Mouse (Mus musculus) adipocyte (in vitro differentiated cells): ENCODE measurements at regions not wholly inside any gene's neighbourhood (a gene's known extent, or its start where the extent isn't known, plus 50 kb on each side); places are given as distances from the start of the nearest gene placed in this dataset.

Source experiments
- DNase-seq: peaks from one replicate; pipeline ENCODE4 v3.0.0-alpha.2; 2016; ENCODE audit warnings: low spot score

GRCm38 (mm10) chr10:123997260-123997659 is 733.5 kb downstream of the Fam19a2 start:
- no peak for DNase-seq

- DNase-seq: no peak
These were observed 735.2 kb downstream of the Fam19a2 start for GRCm38 (mm10) chr10:123998959-123999358.

GRCm38 (mm10) chr10:124045031-124045430 is 781.2 kb downstream of the Fam19a2 start:
- no peak for DNase-seq

GRCm38 (mm10) chr10:124045791-124046190 is 782.0 kb downstream of the Fam19a2 start:
- DNase-seq: no peak

GRCm38 (mm10) chr10:124082756-124083155 is 819.0 kb downstream of the Fam19a2 start:
- peak; percentile 19 for DNase-seq

- no peak for DNase-seq
These were observed 826.8 kb downstream of the Fam19a2 start for GRCm38 (mm10) chr10:124090547-124090946.

- DNase-seq: no peak
These were observed 827.6 kb downstream of the Fam19a2 start for GRCm38 (mm10) chr10:124091364-124091763.

- DNase-seq: no peak
These were observed 855.8 kb downstream of the Fam19a2 start for GRCm38 (mm10) chr10:124119585-124119984.

GRCm38 (mm10) chr10:124138456-124138855 is 874.7 kb downstream of the Fam19a2 start:
- peak; percentile 3 for DNase-seq

GRCm38 (mm10) chr10:124142336-124142735 is 878.5 kb downstream of the Fam19a2 start:
- DNase-seq: no peak

GRCm38 (mm10) chr10:124146751-124147469 is 883.1 kb downstream of the Fam19a2 start:
- no peak for DNase-seq

GRCm38 (mm10) chr10:124163441-124163840 is 899.6 kb downstream of the Fam19a2 start:
- no peak for DNase-seq

GRCm38 (mm10) chr10:124175598-124175997 is 911.8 kb downstream of the Fam19a2 start:
- DNase-seq: no peak

GRCm38 (mm10) chr10:124208317-124208716 is 944.5 kb downstream of the Fam19a2 start:
- no peak for DNase-seq

- DNase-seq: no peak
These were observed 955.7 kb downstream of the Fam19a2 start for GRCm38 (mm10) chr10:124219461-124219860.

- DNase-seq: no peak
These were observed 958.3 kb downstream of the Fam19a2 start for GRCm38 (mm10) chr10:124222068-124222467.

GRCm38 (mm10) chr10:124227061-124227460 is 963.3 kb downstream of the Fam19a2 start:
- DNase-seq: no peak

- no peak for DNase-seq
These were observed 985.6 kb downstream of the Fam19a2 start for GRCm38 (mm10) chr10:124249358-124249757.

GRCm38 (mm10) chr10:124250004-124250403 is 986.2 kb downstream of the Fam19a2 start:
- no peak for DNase-seq

- no peak for DNase-seq
These were observed 1024.7 kb downstream of the Fam19a2 start for GRCm38 (mm10) chr10:124288301-124288995.

GRCm38 (mm10) chr10:124297198-124297677 is 1033.4 kb downstream of the Fam19a2 start:
- peak; percentile 4 for DNase-seq

- DNase-seq: no peak
These were observed 1040.9 kb downstream of the Fam19a2 start for GRCm38 (mm10) chr10:124304683-124305082.

GRCm38 (mm10) chr10:124305644-124306043 is 1041.8 kb downstream of the Fam19a2 start:
- DNase-seq: no peak
